Mouse (Mus musculus): ENCODE results near the gene Plac9a. TPM values are rescaled to one million over a fixed set of nuclear protein-coding genes. Genes with fewer than 3 reads are reported as not detected.
A peak's percentile ranks its signal among the peaks of the same experiment; 100 is the strongest.
"Not testable (repeated sequence)": the region's sequence is repeated elsewhere in the genome, so short reads cannot be mapped to it uniquely, and the experiment has no call there.

Gene Plac9a
- total RNA-seq (2021) = not detected
- long read RNA-seq, experiment 1, partial matches to known transcripts = 0 of 4 reads
- long read RNA-seq, experiment 1, other reads (novel, unspliced or antisense) = 0 of 4 reads
- long read RNA-seq, experiment 2, partial matches to known transcripts = 1 of 1 reads
- long read RNA-seq, experiment 2, other reads (novel, unspliced or antisense) = 0 of 1 reads

DNA sequence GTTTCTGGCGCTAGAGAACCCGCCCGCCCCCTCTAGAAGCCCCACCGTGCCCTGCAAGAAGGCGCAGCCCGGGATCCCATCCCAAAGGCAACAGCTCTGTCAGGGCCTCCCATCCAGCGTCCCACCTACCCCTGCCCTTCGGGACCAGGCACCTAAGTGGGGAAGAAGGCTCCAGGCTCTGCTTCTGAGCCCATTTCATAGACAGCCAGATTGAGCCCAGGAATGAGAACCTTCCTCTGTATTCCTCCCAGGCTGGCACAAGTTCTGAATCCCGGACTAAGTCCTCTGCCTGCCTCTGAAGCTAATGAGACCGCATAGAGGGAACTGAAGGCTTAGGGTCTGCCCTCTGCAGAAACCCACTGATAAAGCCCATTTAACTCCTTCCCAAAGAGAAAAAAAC lies at the start of gene Plac9a:
TSS of gene Plac9a (minus strand) at position 101 of the 400 bp plus-strand sequence.
- H3K4me3 ChIP-seq; H3K27ac ChIP-seq; DNase-seq (ENCODE audit: extremely low spot score in 1 of 2, low spot score in 2 of 2); intact Hi-C loops (cut with DNase I): not testable (repeated sequence)

DNA sequence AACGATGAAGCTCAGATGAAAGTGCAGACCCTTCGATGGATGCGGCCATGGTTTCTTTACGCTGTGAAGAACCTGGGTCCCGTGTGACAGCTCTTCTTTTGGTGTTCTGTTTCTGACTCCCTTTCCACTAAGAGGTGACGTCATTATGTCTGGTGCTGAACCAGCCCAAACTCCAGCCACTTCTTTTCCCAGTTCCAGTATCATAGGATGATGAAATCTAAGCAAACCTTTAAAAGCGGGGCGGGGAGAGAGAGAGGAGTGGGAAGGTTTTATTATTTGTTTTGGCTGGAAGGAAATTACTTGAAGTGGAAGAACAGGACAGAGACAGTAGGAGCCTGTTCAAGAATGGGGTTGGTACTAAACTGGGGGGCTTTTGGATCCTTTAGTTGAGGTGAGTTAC lies 35.1 kb upstream of the Plac9a start, which contains the start of gene Cphx1:
TSS of gene Cphx1 (plus strand) at position 301 of the 400 bp plus-strand sequence.
- intact Hi-C loops (cut with DNase I); DNase-seq (ENCODE audit: extremely low spot score in 1 of 2, low spot score in 2 of 2); H3K4me3 ChIP-seq; H3K27ac ChIP-seq: not testable (repeated sequence)

GRCm38 (mm10) chr14:25936867-25937630 lies 34.1 kb upstream of the Plac9a start:
- H3K27ac ChIP-seq; DNase-seq (ENCODE audit: extremely low spot score in 1 of 2, low spot score in 2 of 2); H3K4me3 ChIP-seq; intact Hi-C loops (cut with DNase I): not testable (repeated sequence)

GRCm38 (mm10) chr14:25927562-25927881 lies 24.6 kb upstream of the Plac9a start, which contains the start of gene Tmem254a:
Gene Tmem254a, minus strand, starts transcription at chr14:25927672.
- DNase-seq (ENCODE audit: extremely low spot score in 1 of 2, low spot score in 2 of 2); intact Hi-C loops (cut with DNase I); H3K4me3 ChIP-seq; H3K27ac ChIP-seq: not testable (repeated sequence)

DNA sequence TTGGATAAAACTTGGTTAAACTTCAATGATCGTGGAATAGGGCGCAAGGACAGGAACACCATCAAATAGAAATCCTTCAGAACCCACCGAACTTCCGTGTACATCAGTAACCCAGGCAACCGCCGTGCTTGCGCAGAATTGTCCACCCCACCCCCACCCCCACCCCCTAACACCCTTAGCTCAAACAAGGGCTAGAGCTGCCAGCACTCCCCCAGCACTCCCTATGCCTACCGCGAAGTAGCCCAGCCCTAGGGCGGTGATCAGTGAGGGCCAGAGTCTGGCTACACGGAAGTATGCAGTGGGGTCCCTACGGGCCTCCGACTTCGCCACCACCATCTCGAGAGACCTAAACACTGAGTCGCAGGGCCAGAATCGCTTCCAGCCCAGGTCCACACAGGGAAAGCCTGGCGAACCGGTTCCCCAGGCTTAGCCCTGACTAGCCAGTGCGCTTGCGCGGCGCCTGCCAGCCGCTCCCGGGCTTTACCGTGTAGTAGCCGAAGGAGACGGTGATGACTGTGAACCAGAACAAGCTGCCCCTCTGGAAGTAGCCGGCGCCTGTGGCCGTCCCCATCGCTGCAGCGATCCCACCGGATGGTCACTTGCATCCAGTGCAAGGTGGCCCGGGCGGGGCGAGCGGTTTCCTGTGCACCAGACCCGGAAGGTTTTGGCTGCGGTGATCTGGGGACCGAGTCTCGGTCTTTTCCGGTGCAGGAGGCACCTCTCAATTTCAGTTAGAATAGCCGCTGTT lies 24.1 kb upstream of the Plac9a start:
- H3K4me3 ChIP-seq; intact Hi-C loops (cut with DNase I); DNase-seq (ENCODE audit: extremely low spot score in 1 of 2, low spot score in 2 of 2); H3K27ac ChIP-seq: not testable (repeated sequence)

DNA sequence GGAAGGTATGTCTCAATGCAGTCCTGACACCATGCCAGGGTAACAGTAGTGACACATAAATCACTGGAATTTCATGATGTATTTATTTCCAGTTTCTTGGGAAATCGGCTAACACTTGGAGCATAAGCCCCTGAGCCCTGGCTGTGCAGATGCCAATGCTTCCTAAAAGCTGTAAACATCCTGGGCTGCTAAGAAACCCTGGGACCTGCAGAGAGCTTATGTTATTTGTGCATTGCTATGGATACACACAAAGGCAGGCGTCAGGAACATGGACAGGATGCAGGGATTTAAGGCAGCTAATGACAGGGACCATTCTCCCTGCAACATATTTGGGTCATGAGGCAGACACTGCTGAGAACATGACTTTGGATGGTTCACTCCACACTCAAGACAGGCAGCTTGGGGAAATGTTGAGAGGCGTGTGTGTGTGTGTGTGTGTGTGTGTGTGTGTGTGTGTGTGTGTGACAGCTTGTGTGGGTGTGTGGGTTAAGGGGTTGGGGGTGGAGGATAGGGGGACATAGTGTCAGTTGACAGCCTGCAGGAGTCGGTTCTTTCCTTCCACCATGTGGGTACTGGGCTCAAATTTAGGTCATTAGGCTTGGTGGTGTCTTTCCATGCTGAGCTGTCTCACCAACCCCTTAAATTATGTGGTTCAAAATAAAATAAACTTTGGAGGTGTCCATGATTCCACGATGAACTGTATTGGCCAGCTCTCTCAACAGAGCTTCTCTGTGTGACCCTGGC lies 15.7 kb upstream of the Plac9a start:
- DNase-seq (ENCODE audit: extremely low spot score in 1 of 2, low spot score in 2 of 2); H3K27ac ChIP-seq; H3K4me3 ChIP-seq; intact Hi-C loops (cut with DNase I): not testable (repeated sequence)

DNA sequence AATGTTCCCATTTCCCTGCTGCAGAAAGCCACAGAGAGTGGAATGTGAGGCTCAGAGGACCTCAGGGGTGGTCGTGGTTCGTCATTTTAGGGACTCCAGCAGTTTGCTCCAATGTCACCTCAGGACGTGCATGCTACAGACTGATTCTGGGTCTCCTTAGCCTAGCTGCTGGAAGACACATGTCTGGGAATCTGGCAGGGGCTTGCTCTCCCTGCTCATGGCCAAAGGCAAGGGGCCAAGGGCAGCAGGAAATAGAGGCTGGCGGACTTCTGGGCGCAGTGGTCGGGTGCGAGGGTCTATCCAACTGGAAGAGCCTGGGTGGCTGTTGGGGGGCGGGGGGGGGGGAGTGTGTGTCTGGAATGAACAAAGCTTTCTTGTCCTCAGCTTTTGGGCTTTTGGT lies 6.1 kb upstream of the Plac9a start:
- intact Hi-C loops (cut with DNase I); H3K27ac ChIP-seq; H3K4me3 ChIP-seq; DNase-seq (ENCODE audit: extremely low spot score in 1 of 2, low spot score in 2 of 2): not testable (repeated sequence)

DNA sequence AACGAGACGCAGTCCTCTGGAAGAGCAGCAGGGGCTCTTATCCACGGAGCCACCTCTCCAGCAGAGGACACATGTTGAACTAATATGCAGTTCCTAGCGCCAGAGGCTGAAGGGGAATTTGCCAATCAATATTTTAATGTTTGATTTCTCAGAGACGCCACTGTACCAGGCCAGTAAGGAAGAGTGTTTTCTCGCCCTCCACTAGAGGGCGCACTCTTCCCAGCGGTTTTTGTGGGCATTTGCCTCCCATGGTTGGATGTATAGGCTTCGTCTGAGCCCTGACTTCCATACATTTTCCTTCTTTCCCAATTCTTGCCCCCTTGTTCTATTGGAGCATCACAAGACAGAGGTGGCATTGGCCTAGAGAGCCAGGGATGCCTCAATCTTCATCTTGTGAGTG lies 4.4 kb upstream of the Plac9a start:
- H3K27ac ChIP-seq; H3K4me3 ChIP-seq; intact Hi-C loops (cut with DNase I); DNase-seq (ENCODE audit: extremely low spot score in 1 of 2, low spot score in 2 of 2): not testable (repeated sequence)

DNA sequence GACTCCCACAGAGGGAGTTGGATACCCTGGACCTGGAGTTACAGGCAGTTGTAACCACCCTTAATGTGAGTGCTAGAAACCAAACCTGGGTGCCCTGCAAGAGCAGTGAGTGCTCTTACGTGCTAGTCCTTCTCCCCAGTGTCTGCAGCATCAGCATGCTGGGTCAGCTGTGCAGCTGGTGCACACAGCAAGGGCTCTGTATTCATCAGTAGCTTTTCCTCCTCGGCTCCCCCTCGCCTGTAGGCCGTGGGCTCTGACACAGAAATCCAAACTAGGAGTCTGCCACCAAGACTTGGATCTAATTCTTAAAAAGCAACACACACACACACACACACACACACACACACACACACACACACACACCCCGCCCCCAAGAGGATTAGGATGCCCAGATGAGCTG lies 2.3 kb upstream of the Plac9a start:
- DNase-seq (ENCODE audit: extremely low spot score in 1 of 2, low spot score in 2 of 2) = peak in 1 of 2 experiments; percentile 4
- H3K27ac ChIP-seq; intact Hi-C loops (cut with DNase I); H3K4me3 ChIP-seq: not testable (repeated sequence)

DNA sequence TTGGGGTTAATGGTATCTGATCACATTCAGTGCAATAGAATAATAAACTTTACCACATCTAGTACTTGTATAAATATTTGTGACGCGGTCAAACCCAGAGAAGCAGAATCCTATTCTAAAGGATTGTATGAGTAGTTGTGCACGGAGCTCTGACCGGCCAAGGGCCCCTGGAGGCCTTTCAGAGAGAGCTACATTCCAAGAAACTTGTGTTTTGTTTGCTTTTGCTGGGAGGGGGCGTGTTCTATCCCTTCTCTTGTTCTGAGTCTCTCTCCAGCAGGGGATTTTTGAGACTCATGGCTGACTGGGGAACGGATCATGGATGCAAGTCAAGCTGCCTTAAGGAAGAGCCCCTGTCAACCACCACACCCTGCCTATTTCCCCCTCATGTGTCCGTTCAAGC lies 7.2 kb downstream of the Plac9a start:
- H3K27ac ChIP-seq; intact Hi-C loops (cut with DNase I); H3K4me3 ChIP-seq; DNase-seq (ENCODE audit: extremely low spot score in 1 of 2, low spot score in 2 of 2): not testable (repeated sequence)

DNA sequence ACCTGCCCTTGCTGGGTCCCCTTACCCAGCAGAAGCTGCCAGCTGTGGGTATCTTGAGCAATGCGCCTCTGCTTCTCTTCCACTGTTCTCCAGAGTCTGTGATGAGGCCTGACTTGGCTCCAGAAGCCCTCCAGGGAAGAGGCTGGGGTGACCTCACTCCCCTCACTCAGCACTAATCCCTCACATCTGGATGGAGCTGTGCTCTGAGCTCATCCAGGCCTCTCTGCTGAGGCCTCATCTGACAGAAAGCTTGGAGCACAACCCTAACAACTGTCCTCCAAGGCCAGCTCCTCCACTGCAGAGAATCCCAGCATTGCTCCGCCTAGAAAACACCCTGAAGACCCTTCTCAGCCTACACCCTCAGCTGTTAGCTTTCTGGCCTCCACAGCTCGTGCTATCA lies 8.3 kb downstream of the Plac9a start:
- H3K27ac ChIP-seq; DNase-seq (ENCODE audit: extremely low spot score in 1 of 2, low spot score in 2 of 2); H3K4me3 ChIP-seq; intact Hi-C loops (cut with DNase I): not testable (repeated sequence)

- intact Hi-C loops (cut with DNase I); H3K27ac ChIP-seq; H3K4me3 ChIP-seq; DNase-seq (ENCODE audit: extremely low spot score in 1 of 2, low spot score in 2 of 2): not testable (repeated sequence)
Observed at GRCm38 (mm10) chr14:25885886-25886285, 17.0 kb downstream of the Plac9a start.

- H3K4me3 ChIP-seq; DNase-seq (ENCODE audit: extremely low spot score in 1 of 2, low spot score in 2 of 2); H3K27ac ChIP-seq; intact Hi-C loops (cut with DNase I): not testable (repeated sequence)
Observed at GRCm38 (mm10) chr14:25881769-25882168, 21.1 kb downstream of the Plac9a start.

GRCm38 (mm10) chr14:25876640-25877039 lies 26.3 kb downstream of the Plac9a start:
- H3K27ac ChIP-seq; H3K4me3 ChIP-seq; DNase-seq (ENCODE audit: extremely low spot score in 1 of 2, low spot score in 2 of 2): not testable (repeated sequence)
- intact Hi-C loops (cut with DNase I) = loop anchor here (10.0 kb wide), 2 partner anchors 52 to 152 kb away; no protein-coding TSS in a partner anchor

Data from left cerebral cortex, adult 2 months (tissue).